Mouse (Mus musculus) inflammation-experienced regulatory T-cells, adult 6 months (primary cell): ENCODE results near the gene Kcnh7. TPM values are rescaled to one million over a fixed set of nuclear protein-coding genes. Genes with fewer than 3 reads are reported as not detected.
A peak's percentile ranks its signal among the peaks of the same experiment; 100 is the strongest.

ENCODE experiments used
- ATAC-seq: one replicate; pipeline ENCODE4 v1.8.0; 2017
- polyA plus RNA-seq, 3 experiments: library from polyadenylated mRNA; unstranded; fragments of 100-300 nt; shearing (Covaris generic); gene quantifications; one replicate each; pipeline ENCODE4 v1.2.1; 2017

Kcnh7 gene
- polyA plus RNA-seq, 3 experiments from 2014 or later: 0.07 TPM; not detected in 2

GRCm38 (mm10) chr2:62645475-62645874 is 538.6 kb downstream of the Kcnh7 start:
- peak; percentile 12 for ATAC-seq

GRCm38 (mm10) chr2:62644891-62645290 is 539.2 kb downstream of the Kcnh7 start:
- no peak for ATAC-seq
